Mouse (Mus musculus): ENCODE data around the gene Orc5.

The Orc5 gene

GRCm38 (mm10) chr5:22550033-22550551 is at the start of gene Orc5:
Gene Orc5, minus strand, starts transcription at chr5:22550429.
- DNase-seq (ENCODE audit: extremely low spot score, low read depth, low spot score) = peak; percentile 66

- no peak for DNase-seq (ENCODE audit: extremely low spot score, low read depth, low spot score)
These were observed 46.8 kb upstream of the Orc5 start for GRCm38 (mm10) chr5:22596981-22597380.

- no peak for DNase-seq (ENCODE audit: extremely low spot score, low read depth, low spot score)
These were observed 39.2 kb upstream of the Orc5 start for GRCm38 (mm10) chr5:22589370-22589966.

- no peak for DNase-seq (ENCODE audit: extremely low spot score, low read depth, low spot score)
These were observed 37.3 kb upstream of the Orc5 start for GRCm38 (mm10) chr5:22587492-22587891.

- no peak for DNase-seq (ENCODE audit: extremely low spot score, low read depth, low spot score)
These were observed 34.3 kb upstream of the Orc5 start for GRCm38 (mm10) chr5:22584556-22584955.

- no peak for DNase-seq (ENCODE audit: extremely low spot score, low read depth, low spot score)
These were observed 27.8 kb upstream of the Orc5 start for GRCm38 (mm10) chr5:22578011-22578410.

- no peak for DNase-seq (ENCODE audit: extremely low spot score, low read depth, low spot score)
These were observed 24.5 kb upstream of the Orc5 start for GRCm38 (mm10) chr5:22574751-22575150.

GRCm38 (mm10) chr5:22574161-22574560 is 23.9 kb upstream of the Orc5 start:
- DNase-seq (ENCODE audit: extremely low spot score, low read depth, low spot score) = no peak

- no peak for DNase-seq (ENCODE audit: extremely low spot score, low read depth, low spot score)
These were observed 23.5 kb upstream of the Orc5 start for GRCm38 (mm10) chr5:22573696-22574095.

GRCm38 (mm10) chr5:22572881-22573280 is 22.7 kb upstream of the Orc5 start:
- no peak for DNase-seq (ENCODE audit: extremely low spot score, low read depth, low spot score)

GRCm38 (mm10) chr5:22572456-22572855 is 22.2 kb upstream of the Orc5 start:
- no peak for DNase-seq (ENCODE audit: extremely low spot score, low read depth, low spot score)

- DNase-seq (ENCODE audit: extremely low spot score, low read depth, low spot score) = no peak
These were observed 15.5 kb upstream of the Orc5 start for GRCm38 (mm10) chr5:22565708-22566107.

- DNase-seq (ENCODE audit: extremely low spot score, low read depth, low spot score) = no peak
These were observed 9.6 kb upstream of the Orc5 start for GRCm38 (mm10) chr5:22559801-22560200.

GRCm38 (mm10) chr5:22557491-22558113 is 7.4 kb upstream of the Orc5 start:
- no peak for DNase-seq (ENCODE audit: extremely low spot score, low read depth, low spot score)

- no peak for DNase-seq (ENCODE audit: extremely low spot score, low read depth, low spot score)
These were observed 6.5 kb upstream of the Orc5 start for GRCm38 (mm10) chr5:22556713-22557112.

GRCm38 (mm10) chr5:22552233-22552765 is 2.1 kb upstream of the Orc5 start:
- no peak for DNase-seq (ENCODE audit: extremely low spot score, low read depth, low spot score)

GRCm38 (mm10) chr5:22549366-22550032 is 730 bp downstream of the Orc5 start:
- peak; percentile 16 for DNase-seq (ENCODE audit: extremely low spot score, low read depth, low spot score)

GRCm38 (mm10) chr5:22548556-22549161 is 1.6 kb downstream of the Orc5 start:
- DNase-seq (ENCODE audit: extremely low spot score, low read depth, low spot score) = no peak

- DNase-seq (ENCODE audit: extremely low spot score, low read depth, low spot score) = no peak
These were observed 3.7 kb downstream of the Orc5 start for GRCm38 (mm10) chr5:22546536-22546935.

- no peak for DNase-seq (ENCODE audit: extremely low spot score, low read depth, low spot score)
These were observed 4.9 kb downstream of the Orc5 start for GRCm38 (mm10) chr5:22545305-22545704.

GRCm38 (mm10) chr5:22542676-22543075 is 7.6 kb downstream of the Orc5 start:
- no peak for DNase-seq (ENCODE audit: extremely low spot score, low read depth, low spot score)
